Mouse (Mus musculus) liver, adult 2 months (tissue): Measurements from ENCODE around the gene Gm37240.

ENCODE experiments used
- CTCF ChIP-seq: fragments of 200-500 bp; IDR thresholded peaks from 2 replicates; pipeline ENCODE4 v1.5.1; 2011; ENCODE audit warnings: low read depth, low read length, control low read depth
- POLR2A ChIP-seq: fragments of 200-500 bp; IDR thresholded peaks from 2 replicates; pipeline ENCODE4 v1.6.1; 2011; ENCODE audit warnings: low read length, control low read depth; ENCODE audit not compliant: insufficient read depth; ENCODE audit errors: extremely low read depth

DNA sequence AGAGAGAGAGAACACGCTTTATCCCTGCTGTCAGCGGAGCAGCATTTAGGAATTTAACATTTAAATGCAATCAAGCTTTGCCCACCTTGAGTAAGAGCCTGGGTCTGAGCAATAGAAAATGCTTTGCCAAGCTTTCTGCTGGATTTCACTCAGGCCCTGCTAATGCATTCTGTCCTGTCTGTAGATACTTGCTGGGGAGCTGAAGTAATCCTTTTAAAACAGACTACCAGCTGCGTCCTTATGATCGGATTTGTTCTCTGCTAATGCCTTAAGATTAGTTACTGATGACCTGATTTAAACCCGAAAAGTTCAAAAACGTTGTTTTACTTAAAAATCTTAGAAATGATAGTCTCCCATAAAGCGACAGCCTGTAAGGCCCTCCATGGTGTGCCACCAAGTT is 206.2 kb downstream of the Gm37240 start:
- no peak for TF ChIP-seq POLR2A
- TF ChIP-seq CTCF: no peak
